Mouse (Mus musculus): ENCODE data around the gene Insig2. TPM values are rescaled to one million over a fixed set of nuclear protein-coding genes. Genes with fewer than 3 reads are reported as not detected.

The Insig2 gene
- polyA plus RNA-seq (2015; fragmentation: Nextera tagmentation; extraction: Ambion mirVana): 35.7 and 39.2 TPM in 2 replicates

DNA sequence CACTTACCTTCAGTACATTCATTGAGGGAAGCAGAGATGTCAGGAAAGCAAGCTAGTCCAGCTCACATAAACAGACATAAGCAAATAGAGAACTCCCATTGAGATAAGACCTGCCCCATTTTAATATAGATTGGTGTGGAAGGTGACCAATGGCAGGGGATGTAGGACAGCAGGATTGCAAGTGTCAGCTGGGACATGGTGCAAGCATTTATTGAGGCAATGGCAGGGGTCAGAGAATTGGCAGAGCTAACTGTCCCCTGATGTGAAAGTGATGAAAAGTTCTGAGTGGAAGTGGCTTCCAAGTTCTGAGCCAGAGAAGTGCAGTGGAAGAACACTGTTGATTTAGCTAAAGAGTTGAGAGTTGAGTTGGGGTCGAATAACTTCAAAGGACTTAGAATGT is at the start of gene Insig2:
TSS of gene Insig2 (minus strand) at position 105 of the 400 bp plus-strand sequence.
- no peaks in the 10 kb centered on the region for H3K36me3 ChIP-seq
- 81% methylated on average over 1 of the region's 1 CpGs for WGBS

DNA sequence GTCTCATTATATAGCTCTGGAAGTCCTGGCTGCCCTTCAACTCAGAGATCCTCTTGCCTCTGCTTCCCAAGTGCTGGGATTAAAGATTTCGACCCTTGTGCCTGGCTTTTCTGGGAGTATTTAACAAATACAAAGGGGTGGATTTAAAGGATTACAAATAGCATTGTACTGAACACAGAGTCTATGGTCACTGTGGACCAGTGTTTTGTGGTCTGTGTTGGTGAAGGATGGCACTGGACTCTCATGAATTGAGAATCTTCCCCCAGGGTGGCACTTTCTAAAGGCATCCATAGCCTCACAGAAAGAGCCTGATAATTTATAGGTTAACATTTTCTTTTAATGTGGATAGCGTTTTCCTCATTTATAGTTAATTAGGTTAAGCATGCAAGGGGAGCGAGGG is 49.2 kb upstream of the Insig2 start:
- Histone ChIP-seq H3K36me3 (no peaks in the 10 kb centered on the region), H3K9ac (no peak overlapping the region), H3K4me2 (no peak overlapping the region), H3K9me3 (replicated peaks) (no peaks in the 10 kb centered on the region), H3K4me3 (replicated peaks) (no peak overlapping the region), H3K27me3 (no peaks in the 10 kb centered on the region), H3K27ac (no peak overlapping the region), H3K4me1 (no peaks in the 10 kb centered on the region)
- no peak for ATAC-seq (replicated peaks; ENCODE audit: low FRiP score)
- 85% methylated on average over 3 of the region's 3 CpGs for WGBS

More for the DNA sequence above, at the start of gene Insig2:
- no peak within 1 kb of the TSS for H3K27ac ChIP-seq
- H3K9ac ChIP-seq: no peak within 1 kb of the TSS
- H3K9me3 ChIP-seq (replicated peaks): no peaks in the 10 kb centered on the region
- no peak for ATAC-seq (replicated peaks; ENCODE audit: low FRiP score)
- no peak within 1 kb of the TSS for H3K4me3 ChIP-seq (replicated peaks)
- H3K27me3 ChIP-seq: no peaks in the 10 kb centered on the region
- no peak within 1 kb of the TSS for H3K4me2 ChIP-seq
- peaks cover 10% of the 10 kb centered on the region for H3K4me1 ChIP-seq

DNA sequence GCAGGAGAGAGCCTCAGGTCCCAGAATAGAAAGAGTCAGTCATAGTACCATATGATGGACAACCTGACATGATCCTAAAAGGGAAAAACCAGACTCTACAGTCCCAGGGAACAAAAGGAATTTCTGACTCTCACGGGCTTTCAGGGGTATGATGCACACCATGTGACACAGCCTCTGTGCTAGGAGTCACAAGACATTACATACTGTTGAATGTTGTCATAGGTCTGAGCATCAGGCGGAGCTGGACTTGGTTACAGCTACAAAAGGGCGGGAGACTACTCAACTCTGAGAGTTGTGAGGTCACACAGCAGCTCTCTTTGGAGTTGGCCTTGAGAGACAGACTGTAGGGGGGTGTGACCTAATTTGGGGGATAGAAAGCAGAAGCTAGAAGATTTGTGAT is 47.6 kb upstream of the Insig2 start:
- Histone ChIP-seq H3K27me3 (no peaks in the 10 kb centered on the region), H3K9ac (no peak overlapping the region), H3K4me1 (no peaks in the 10 kb centered on the region), H3K27ac (no peak overlapping the region), H3K9me3 (replicated peaks) (no peaks in the 10 kb centered on the region), H3K4me2 (no peak overlapping the region), H3K36me3 (no peaks in the 10 kb centered on the region), H3K4me3 (replicated peaks) (no peak overlapping the region)
- no peak for ATAC-seq (replicated peaks; ENCODE audit: low FRiP score)
- WGBS: 89% methylated on average over 3 of the region's 3 CpGs

DNA sequence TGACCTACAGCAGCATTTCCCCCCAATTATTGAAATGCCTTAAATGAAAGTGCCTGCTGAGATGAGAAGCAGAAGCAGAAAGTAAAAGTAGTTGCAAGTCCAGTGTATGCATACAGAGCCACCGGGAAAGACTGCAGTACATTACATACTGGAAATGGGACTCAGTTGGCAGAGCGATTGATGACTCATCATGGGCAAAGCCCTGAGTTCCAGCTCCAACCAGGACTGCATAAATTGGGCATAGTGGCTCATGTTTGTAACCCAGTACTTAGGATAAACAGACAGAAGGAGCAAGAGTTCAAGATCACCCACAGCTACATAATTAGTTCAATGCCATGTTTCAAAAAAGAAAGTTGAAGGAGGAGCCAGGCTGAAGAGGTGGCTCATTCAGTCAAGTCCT is 45.5 kb upstream of the Insig2 start:
- Histone ChIP-seq H3K4me1 (no peaks in the 10 kb centered on the region), H3K9ac (no peak overlapping the region), H3K27me3 (no peaks in the 10 kb centered on the region), H3K36me3 (no peaks in the 10 kb centered on the region), H3K4me2 (no peak overlapping the region), H3K9me3 (replicated peaks) (no peaks in the 10 kb centered on the region), H3K4me3 (replicated peaks) (no peak overlapping the region), H3K27ac (no peak overlapping the region)
- no peak for ATAC-seq (replicated peaks; ENCODE audit: low FRiP score)
- WGBS: 96% methylated on average over 2 of the region's 2 CpGs

DNA sequence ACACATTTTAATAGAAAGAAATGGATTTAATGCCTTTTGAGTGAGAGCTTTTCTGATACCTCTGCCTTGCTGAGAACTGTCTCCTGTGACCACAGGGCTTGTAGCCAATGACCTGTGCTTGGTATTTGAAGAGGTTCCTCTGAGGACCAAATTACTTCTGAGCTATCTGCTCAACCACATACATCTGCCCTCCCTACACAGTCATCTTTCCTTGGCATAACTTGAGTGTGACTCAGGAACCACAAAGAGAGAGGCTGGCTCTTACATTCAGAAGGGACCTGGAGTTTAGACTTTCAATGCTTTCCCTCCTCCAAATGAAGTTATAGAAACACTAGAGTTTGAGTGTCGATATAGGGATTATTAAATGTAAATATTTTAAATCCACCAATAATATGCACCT is 45.0 kb upstream of the Insig2 start:
- no peak overlapping the region for H3K4me3 ChIP-seq (replicated peaks)
- no peak overlapping the region for H3K27ac ChIP-seq
- H3K9ac ChIP-seq: no peak overlapping the region
- H3K36me3 ChIP-seq: no peaks in the 10 kb centered on the region
- H3K4me1 ChIP-seq: no peaks in the 10 kb centered on the region
- no peaks in the 10 kb centered on the region for H3K9me3 ChIP-seq (replicated peaks)
- no peak overlapping the region for H3K4me2 ChIP-seq
- H3K27me3 ChIP-seq: no peaks in the 10 kb centered on the region
- 89% methylated on average over 1 of the region's 1 CpGs for WGBS
- ATAC-seq (replicated peaks; ENCODE audit: low FRiP score): no peak

DNA sequence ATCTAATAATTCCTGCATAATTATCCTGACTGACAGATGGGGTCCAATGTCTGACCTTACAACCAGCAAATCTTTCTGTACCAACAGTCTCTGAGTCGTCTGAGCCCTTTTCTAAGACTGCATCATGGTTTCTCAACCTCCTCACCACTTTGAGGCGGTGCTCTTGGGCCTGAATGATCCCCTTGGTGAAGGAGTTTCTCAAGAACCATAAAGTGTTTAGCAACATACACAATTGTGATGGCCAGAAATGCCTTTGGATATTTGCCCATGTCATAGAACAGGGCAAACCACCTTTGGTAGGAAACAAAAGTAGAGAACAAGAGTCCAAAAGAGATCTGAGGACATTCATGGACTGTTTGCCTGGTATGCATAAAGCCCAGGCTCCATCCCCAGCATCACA is 41.2 kb upstream of the Insig2 start:
- H3K4me2 ChIP-seq: no peak overlapping the region
- no peaks in the 10 kb centered on the region for H3K9me3 ChIP-seq (replicated peaks)
- no peak overlapping the region for H3K4me3 ChIP-seq (replicated peaks)
- H3K9ac ChIP-seq: no peak overlapping the region
- H3K27me3 ChIP-seq: no peaks in the 10 kb centered on the region
- H3K27ac ChIP-seq: no peak overlapping the region
- ATAC-seq (replicated peaks; ENCODE audit: low FRiP score): no peak
- no peaks in the 10 kb centered on the region for H3K36me3 ChIP-seq
- WGBS: 69% methylated on average over 2 of the region's 2 CpGs
- no peaks in the 10 kb centered on the region for H3K4me1 ChIP-seq

DNA sequence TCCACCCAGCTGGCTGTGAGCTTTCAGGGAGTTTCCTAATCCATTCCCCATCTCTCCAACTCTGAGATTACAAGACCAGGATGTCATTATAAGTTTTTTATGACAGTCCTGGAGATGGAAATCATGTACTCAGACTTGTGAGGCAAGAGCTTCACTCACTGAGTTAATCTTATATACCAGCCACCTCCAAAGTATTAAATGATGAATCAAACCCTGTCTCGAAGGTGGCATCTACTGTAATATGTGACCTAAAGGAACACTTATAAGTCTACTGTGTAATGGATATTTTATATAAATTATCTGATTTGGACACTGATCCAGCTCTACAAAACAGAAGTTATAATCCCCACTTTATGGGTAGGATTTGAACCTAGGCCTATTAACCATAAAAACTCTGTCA is 40.3 kb upstream of the Insig2 start:
- no peaks in the 10 kb centered on the region for H3K4me1 ChIP-seq
- ATAC-seq (replicated peaks; ENCODE audit: low FRiP score): no peak

GRCm38 (mm10) chr1:121371449-121371848 is 39.1 kb upstream of the Insig2 start:
- Histone ChIP-seq H3K4me3 (replicated peaks) (no peak overlapping the region), H3K27me3 (no peaks in the 10 kb centered on the region), H3K9ac (no peak overlapping the region), H3K9me3 (replicated peaks) (no peaks in the 10 kb centered on the region), H3K4me1 (0 out of 2 replicates have a peak, but pooled peaks cover 2% of the 10 kb centered on the region), H3K4me2 (no peak overlapping the region), H3K36me3 (no peaks in the 10 kb centered on the region), H3K27ac (no peak overlapping the region)
- 41% methylated on average over 12 of the region's 12 CpGs for WGBS
- no peak for ATAC-seq (replicated peaks; ENCODE audit: low FRiP score)

More for the DNA sequence above, 40.3 kb upstream of the Insig2 start:
- Histone ChIP-seq H3K36me3 (no peaks in the 10 kb centered on the region), H3K4me3 (replicated peaks) (no peak overlapping the region), H3K27me3 (no peaks in the 10 kb centered on the region), H3K9me3 (replicated peaks) (no peaks in the 10 kb centered on the region), H3K9ac (no peak overlapping the region), H3K4me2 (no peak overlapping the region), H3K27ac (no peak overlapping the region)
- 90% methylated on average over 1 of the region's 1 CpGs for WGBS

GRCm38 (mm10) chr1:121367257-121367656 is 34.9 kb upstream of the Insig2 start:
- 0 out of 2 replicates have a peak, but pooled peaks cover 2% of the 10 kb centered on the region for H3K4me1 ChIP-seq
- H3K27ac ChIP-seq: no peak overlapping the region
- H3K4me3 ChIP-seq (replicated peaks): no peak overlapping the region
- H3K4me2 ChIP-seq: no peak overlapping the region
- 37% methylated on average over 9 of the region's 9 CpGs for WGBS
- H3K36me3 ChIP-seq: no peaks in the 10 kb centered on the region
- peak; percentile 74; the same call in 1 of the 2 replicates for ATAC-seq (replicated peaks; ENCODE audit: low FRiP score)
- H3K27me3 ChIP-seq: no peaks in the 10 kb centered on the region
- no peak overlapping the region for H3K9ac ChIP-seq
- H3K9me3 ChIP-seq (replicated peaks): no peaks in the 10 kb centered on the region

- Histone ChIP-seq H3K9me3 (replicated peaks) (no peaks in the 10 kb centered on the region), H3K27me3 (no peaks in the 10 kb centered on the region), H3K4me2 (no peak overlapping the region), H3K4me1 (no peaks in the 10 kb centered on the region), H3K9ac (no peak overlapping the region), H3K27ac (no peak overlapping the region), H3K36me3 (no peaks in the 10 kb centered on the region), H3K4me3 (replicated peaks) (no peak overlapping the region)
- 58% methylated on average over 4 of the region's 4 CpGs for WGBS
- no peak for ATAC-seq (replicated peaks; ENCODE audit: low FRiP score)
Measured at GRCm38 (mm10) chr1:121360561-121360960, 28.2 kb upstream of the Insig2 start.

GRCm38 (mm10) chr1:121359680-121360079 is 27.3 kb upstream of the Insig2 start:
- Histone ChIP-seq H3K4me3 (replicated peaks) (no peak overlapping the region), H3K27me3 (no peaks in the 10 kb centered on the region), H3K36me3 (no peaks in the 10 kb centered on the region), H3K9me3 (replicated peaks) (no peaks in the 10 kb centered on the region), H3K9ac (no peak overlapping the region), H3K27ac (no peak overlapping the region), H3K4me1 (no peaks in the 10 kb centered on the region), H3K4me2 (no peak overlapping the region)
- 82% methylated on average over 12 of the region's 12 CpGs for WGBS
- ATAC-seq (replicated peaks; ENCODE audit: low FRiP score): no peak

- Histone ChIP-seq H3K4me1 (no peaks in the 10 kb centered on the region), H3K27ac (no peak overlapping the region), H3K9me3 (replicated peaks) (no peaks in the 10 kb centered on the region), H3K4me3 (replicated peaks) (no peak overlapping the region), H3K27me3 (no peaks in the 10 kb centered on the region), H3K4me2 (no peak overlapping the region), H3K9ac (no peak overlapping the region), H3K36me3 (no peaks in the 10 kb centered on the region)
- ATAC-seq (replicated peaks; ENCODE audit: low FRiP score): no peak
Measured at GRCm38 (mm10) chr1:121353779-121354178, 21.4 kb upstream of the Insig2 start.

GRCm38 (mm10) chr1:121351037-121351436 is 18.6 kb upstream of the Insig2 start:
- Histone ChIP-seq H3K4me1 (no peaks in the 10 kb centered on the region), H3K4me3 (replicated peaks) (no peak overlapping the region), H3K9ac (no peak overlapping the region), H3K36me3 (no peaks in the 10 kb centered on the region), H3K27ac (no peak overlapping the region), H3K4me2 (no peak overlapping the region), H3K27me3 (no peaks in the 10 kb centered on the region), H3K9me3 (replicated peaks) (no peaks in the 10 kb centered on the region)
- 78% methylated on average over 3 of the region's 3 CpGs for WGBS
- ATAC-seq (replicated peaks; ENCODE audit: low FRiP score): no peak
